In the genomic region with DNA sequence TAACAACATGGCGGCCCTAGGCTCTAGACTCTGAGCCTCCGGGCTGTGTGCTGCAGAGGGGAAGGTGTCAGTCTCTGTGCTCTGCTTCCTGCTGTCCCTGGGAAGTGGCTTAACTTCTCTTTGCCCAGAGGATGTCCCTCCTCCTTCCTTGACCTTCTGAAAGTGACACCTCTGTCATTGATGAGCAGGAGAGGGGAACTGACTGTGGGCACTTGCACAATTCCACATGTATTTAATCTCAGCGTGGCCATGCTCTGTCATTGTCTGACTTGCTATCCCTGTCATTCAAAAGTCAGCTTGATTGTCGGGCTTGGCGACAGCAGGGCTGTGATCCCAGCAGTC, we compare ENCODE assay signal across 24 mouse cellular contexts. TPM values are rescaled to one million over a fixed set of nuclear protein-coding genes. Genes with fewer than 3 reads are reported as not detected.
A peak's percentile ranks its signal among the peaks of the same experiment; 100 is the strongest.
DNase-seq lines count a peak whose midpoint lies in the region; ATAC-seq and TF ChIP-seq lines count a peak whose summit lies in the region.
"Had no signal": no experiment of that assay in that cellular context is flagged by ENCODE, and none has a peak within 500 bp of the region (broad histone marks: within the 10 kb centered on the region; RNA-seq: fewer than 3 reads in every experiment).

No protein-coding gene starts in this region.

- WGBS in liver, embryonic 14.5 days (ENCODE audit: insufficient replicate concordance) = 60% methylated on average over 5 of the region's 5 CpGs
- WGBS in hindbrain, embryonic 13.5 days = 57% methylated on average over 5 of the region's 5 CpGs

- H3K9me3 ChIP-seq in liver, embryonic 14.5 days (ENCODE audit: control insufficient read depth, low read length) = no peaks in the 10 kb centered on the region
- 0 out of 2 replicates have a peak, but pooled peaks cover 3% of the 10 kb centered on the region for H3K9me3 ChIP-seq in E14TG2a.4 (ENCODE audit: low read length)
- H3K9me3 ChIP-seq in hindbrain, embryonic 13.5 days = no peaks in the 10 kb centered on the region
- H3K9me3 ChIP-seq: embryonic facial prominence, embryonic 13.5 days; heart, embryonic 10.5 days; heart, embryonic 15.5 days; hindbrain, embryonic 12.5 days; liver, embryonic 13.5 days had no signal

- H3K4me1 ChIP-seq in liver, embryonic 14.5 days (replicated peaks; ENCODE audit: control insufficient read depth in 2 of 2, insufficient read depth in 2 of 2, low read length in 1 of 2) = peaks cover 0 to 2% of the 10 kb centered on the region in 2 experiments; a peak in 1 of 4 replicates
- H3K4me1 ChIP-seq in E14TG2a.4 (replicated peaks; ENCODE audit: low read depth, low read length) = peaks cover 61% of the 10 kb centered on the region
- peaks cover 11% of the 10 kb centered on the region for H3K4me1 ChIP-seq in hindbrain, embryonic 13.5 days (replicated peaks)

- no peak for DNase-seq in liver, embryonic 14.5 days (ENCODE audit: low read depth in 3 of 3, low spot score in 3 of 3)
- DNase-seq in liver = no peak
- DNase-seq in adrenal gland, postnatal 14 days = no peak
- DNase-seq: B cell, adult 2 months; cerebellum, adult 11-12 months; cerebellum, adult 9-11 months; layer of hippocampus, adult 9-11 months; liver, embryonic 13.5 days; midbrain, embryonic 14.5 days; right cerebral cortex, adult 18-20 months; right cerebral cortex, postnatal 4 days had no signal

- H3K4me2 ChIP-seq in liver, embryonic 14.5 days (ENCODE audit: low read depth) = no peak overlapping the region
- no peak overlapping the region for H3K4me2 ChIP-seq in hindbrain, embryonic 13.5 days
- H3K4me2 ChIP-seq: embryonic facial prominence, embryonic 13.5 days; heart, embryonic 15.5 days; hindbrain, embryonic 12.5 days; liver, embryonic 13.5 days had no signal

- H3K4me3 ChIP-seq in liver, embryonic 14.5 days (ENCODE audit: insufficient read depth in 1 of 2, low read depth in 2 of 2, low read length in 2 of 2) = no peak overlapping the region
- peak overlapping the region; percentile 67 for H3K4me3 ChIP-seq in E14TG2a.4 (replicated peaks; ENCODE audit: low read length)
- H3K4me3 ChIP-seq in hindbrain, embryonic 13.5 days = no peak overlapping the region
- H3K4me3 ChIP-seq: embryonic facial prominence, embryonic 13.5 days; gastrocnemius, adult 2 months; heart, embryonic 10.5 days; heart, embryonic 15.5 days; hindbrain, embryonic 12.5 days; liver, embryonic 13.5 days had no signal

- TF ChIP-seq CTCF in liver, embryonic 14.5 days (IDR thresholded peaks at IDR 0.05; ENCODE audit: low read depth) = no peak
- TF ChIP-seq CTCF in E14TG2a.4 (conservative IDR thresholded peaks at IDR 0.05; ENCODE audit: low read length) = no peak

- H3K27ac ChIP-seq in liver, embryonic 14.5 days = no peak overlapping the region
- no peak overlapping the region for H3K27ac ChIP-seq in hindbrain, embryonic 13.5 days
- H3K27ac ChIP-seq: embryonic facial prominence, embryonic 13.5 days; heart, embryonic 10.5 days; heart, embryonic 15.5 days; hindbrain, embryonic 12.5 days; liver, embryonic 13.5 days had no signal

- TF ChIP-seq EP300 in liver, embryonic 14.5 days (IDR thresholded peaks at IDR 0.05; ENCODE audit: low read depth) = no peak

- H3K27me3 ChIP-seq in liver, embryonic 14.5 days (ENCODE audit: control insufficient read depth, insufficient read depth, low read length) = no peaks in the 10 kb centered on the region
- peaks cover 44% of the 10 kb centered on the region for H3K27me3 ChIP-seq in E14TG2a.4 (ENCODE audit: insufficient read depth, low read length)
- peaks cover 36% of the 10 kb centered on the region for H3K27me3 ChIP-seq in hindbrain, embryonic 13.5 days

- no peak overlapping the region for H3K9ac ChIP-seq in liver, embryonic 14.5 days (replicated peaks)
- H3K9ac ChIP-seq in hindbrain, embryonic 13.5 days = no peak overlapping the region
- H3K9ac ChIP-seq: embryonic facial prominence, embryonic 13.5 days; heart, embryonic 15.5 days; hindbrain, embryonic 12.5 days; liver, embryonic 13.5 days had no signal

- 0 out of 2 replicates have a peak, but pooled peaks have one; percentile 24 for ATAC-seq in liver, embryonic 14.5 days (ENCODE audit: insufficient read depth)
- ATAC-seq in granulocyte monocyte progenitor cell, adult 5-6 weeks (replicated peaks; ENCODE audit: poor library complexity, severe bottlenecking) = peak; percentile 66
- peak; percentile 51; the same call in 1 of the 2 replicates for ATAC-seq in neutrophil, adult 5-6 weeks (ENCODE audit: extremely low read depth, insufficient number of reproducible peaks, low FRiP score, poor library complexity, severe bottlenecking)
- ATAC-seq in hindbrain, embryonic 13.5 days (ENCODE audit: low FRiP score) = no peak
- ATAC-seq: forebrain, embryonic 16.5 days; intestine, embryonic 16.5 days had no signal

- H3K36me3 ChIP-seq in liver, embryonic 14.5 days (replicated peaks; ENCODE audit: control insufficient read depth, insufficient read depth, low read depth) = no peaks in the 10 kb centered on the region
- H3K36me3 ChIP-seq in E14TG2a.4 (ENCODE audit: insufficient read depth, low read length) = no peaks in the 10 kb centered on the region
- no peaks in the 10 kb centered on the region for H3K36me3 ChIP-seq in hindbrain, embryonic 13.5 days
- H3K36me3 ChIP-seq: embryonic facial prominence, embryonic 13.5 days; heart, embryonic 15.5 days; hindbrain, embryonic 12.5 days; liver, embryonic 13.5 days had no signal

RNA-seq across cellular contexts. Expression of a gene that starts 12.0 kb away (rescaled TPM):
- 2.0 and 2.7 TPM in 2 replicates for polyA plus RNA-seq in liver, embryonic 14.5 days (2012; rRNA removed)
- polyA plus RNA-seq in liver, embryonic 14.5 days (2014; fragmentation: Nextera tagmentation; extraction: Ambion mirVana) = 0.39 and 0.56 TPM in 2 replicates
- 3.1 and 4.5 TPM in 2 replicates for total RNA-seq in granulocyte monocyte progenitor cell, adult 5-6 weeks (2014; fragmentation: Nextera tagmentation)
- 0.60 and 1.0 TPM in 2 replicates for total RNA-seq in granulocyte monocyte progenitor cell, adult 5-6 weeks (2017)
- total RNA-seq in neutrophil, adult 5-6 weeks (2017) = 3.9 and 4.4 TPM in 2 replicates
- 6.7 and 8.6 TPM in 2 replicates for total RNA-seq in adrenal gland, postnatal 14 days (2021)
- 3.2 and 3.5 TPM in 2 replicates for polyA plus RNA-seq in hindbrain, embryonic 13.5 days (2015; fragmentation: Nextera tagmentation; extraction: Ambion mirVana)

RNA-seq across cellular contexts. Expression of a gene that starts 12.0 kb away (rescaled TPM):
- polyA plus RNA-seq in liver, embryonic 14.5 days (2012; rRNA removed) = 24.1 and 28.1 TPM in 2 replicates
- polyA plus RNA-seq in liver, embryonic 14.5 days (2014; fragmentation: Nextera tagmentation; extraction: Ambion mirVana) = 40.0 and 40.2 TPM in 2 replicates
- total RNA-seq in granulocyte monocyte progenitor cell, adult 5-6 weeks (2014; fragmentation: Nextera tagmentation) = 75.3 and 83.4 TPM in 2 replicates
- 28.2 and 30.6 TPM in 2 replicates for total RNA-seq in granulocyte monocyte progenitor cell, adult 5-6 weeks (2017)
- total RNA-seq in neutrophil, adult 5-6 weeks (2017) = 8.7 and 14.3 TPM in 2 replicates
- total RNA-seq in adrenal gland, postnatal 14 days (2021) = 69.4 and 71.2 TPM in 2 replicates
- polyA plus RNA-seq in hindbrain, embryonic 13.5 days (2015; fragmentation: Nextera tagmentation; extraction: Ambion mirVana) = 43.9 and 44.9 TPM in 2 replicates

RNA-seq across cellular contexts. Expression of a gene that starts 21.5 kb away (rescaled TPM):
- 0.01 and 0.04 TPM in 2 replicates for polyA plus RNA-seq in liver, embryonic 14.5 days (2012; rRNA removed)
- not detected in 2 replicates for polyA plus RNA-seq in liver, embryonic 14.5 days (2014; fragmentation: Nextera tagmentation; extraction: Ambion mirVana)
- not detected in 2 replicates for total RNA-seq in granulocyte monocyte progenitor cell, adult 5-6 weeks (2014; fragmentation: Nextera tagmentation)
- not detected in 2 replicates for total RNA-seq in granulocyte monocyte progenitor cell, adult 5-6 weeks (2017)
- total RNA-seq in neutrophil, adult 5-6 weeks (2017) = not detected in 2 replicates
- total RNA-seq in adrenal gland, postnatal 14 days (2021) = 0.15 and 0.83 TPM in 2 replicates
- polyA plus RNA-seq in hindbrain, embryonic 13.5 days (2015; fragmentation: Nextera tagmentation; extraction: Ambion mirVana) = 0.32 and 0.50 TPM in 2 replicates
- total RNA-seq: gastrocnemius, adult 2 months; heart, postnatal 36 days had no signal
- polyA plus RNA-seq: heart, embryonic 15.5 days; liver, embryonic 13.5 days; neural tube, embryonic 11.5 days had no signal

RNA-seq across cellular contexts. Expression of a gene that starts 33.1 kb away (rescaled TPM):
- polyA plus RNA-seq in liver, embryonic 14.5 days (2012; rRNA removed) = 1.7 and 1.9 TPM in 2 replicates
- 0.48 and 0.78 TPM in 2 replicates for polyA plus RNA-seq in liver, embryonic 14.5 days (2014; fragmentation: Nextera tagmentation; extraction: Ambion mirVana)
- total RNA-seq in granulocyte monocyte progenitor cell, adult 5-6 weeks (2014; fragmentation: Nextera tagmentation) = 1.0 and 2.5 TPM in 2 replicates
- 0.95 TPM in 1 of 2 replicates, not detected in the other for total RNA-seq in granulocyte monocyte progenitor cell, adult 5-6 weeks (2017)
- total RNA-seq in neutrophil, adult 5-6 weeks (2017) = 0.12 TPM in 1 of 2 replicates, not detected in the other
- 21.8 and 22.0 TPM in 2 replicates for total RNA-seq in adrenal gland, postnatal 14 days (2021)
- polyA plus RNA-seq in hindbrain, embryonic 13.5 days (2015; fragmentation: Nextera tagmentation; extraction: Ambion mirVana) = 0.38 and 0.43 TPM in 2 replicates

RNA-seq across cellular contexts. Expression of a gene that starts 37.6 kb away (rescaled TPM):
- 2.4 and 2.5 TPM in 2 replicates for polyA plus RNA-seq in liver, embryonic 14.5 days (2012; rRNA removed)
- polyA plus RNA-seq in liver, embryonic 14.5 days (2014; fragmentation: Nextera tagmentation; extraction: Ambion mirVana) = 0.80 and 2.5 TPM in 2 replicates
- 9.1 and 10.8 TPM in 2 replicates for total RNA-seq in granulocyte monocyte progenitor cell, adult 5-6 weeks (2014; fragmentation: Nextera tagmentation)
- 2.5 and 3.8 TPM in 2 replicates for total RNA-seq in granulocyte monocyte progenitor cell, adult 5-6 weeks (2017)
- total RNA-seq in neutrophil, adult 5-6 weeks (2017) = 17.2 and 18.0 TPM in 2 replicates
- total RNA-seq in adrenal gland, postnatal 14 days (2021) = 45.1 and 45.2 TPM in 2 replicates
- polyA plus RNA-seq in hindbrain, embryonic 13.5 days (2015; fragmentation: Nextera tagmentation; extraction: Ambion mirVana) = 16.1 TPM in 2 replicates
